Mouse (Mus musculus): ENCODE measurements around the gene Zfp445.

DNA sequence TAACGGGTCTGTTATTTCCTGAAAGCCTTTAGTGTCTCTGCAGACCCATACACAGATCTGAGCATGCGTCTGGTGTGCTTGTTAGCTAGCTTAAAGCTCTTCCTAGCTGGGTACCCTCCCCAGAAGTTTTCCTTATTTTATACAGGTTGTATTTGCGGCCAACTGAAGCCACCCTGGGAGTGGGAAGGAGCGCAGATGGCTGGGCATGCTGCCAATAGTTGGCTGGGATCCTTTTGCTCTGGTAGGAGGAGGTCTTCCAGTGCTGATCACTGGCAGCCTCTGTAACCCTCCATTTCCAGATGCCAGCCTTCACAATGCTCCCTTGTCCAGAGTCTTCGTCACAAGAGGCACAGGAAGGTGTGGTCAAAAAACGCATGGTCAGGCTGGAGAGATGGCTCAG lies 29.0 kb downstream of the Zfp445 start:
- TF ChIP-seq CTCF (conservative IDR thresholded peaks at IDR 0.05; ENCODE audit: low read length) (no peak), NANOG (IDR thresholded peaks at IDR 0.05; ENCODE audit: borderline replicate concordance, low read length) (no peak), POU5F1 (IDR thresholded peaks at IDR 0.05; ENCODE audit: borderline replicate concordance, low read length) (no peak)

Measured in E14TG2a.4 (cell line).